Mouse (Mus musculus): ENCODE data around the gene Utrn.

- TF ChIP-seq CTCF (IDR thresholded peaks at IDR 0.05; ENCODE audit: extremely low read depth, insufficient read depth, low read length) (no peak), POLR2A (IDR thresholded peaks at IDR 0.05; ENCODE audit: extremely low read depth, insufficient read depth, low read length) (no peak)
These were observed 167.0 kb downstream of the Utrn start for GRCm38 (mm10) chr10:12702140-12702539.

Data from cortical plate, adult 2 months (tissue).